Mouse (Mus musculus): Measurements from ENCODE around the gene Phf11c. TPM values are rescaled to one million over a fixed set of nuclear protein-coding genes. Genes with fewer than 3 reads are reported as not detected.
"Not testable (repeated sequence)": the region's sequence is repeated elsewhere in the genome, so short reads cannot be mapped to it uniquely, and the experiment has no call there.

Gene Phf11c
- total RNA-seq, 2 experiments from 2014 or later, result 4.6 to 9.0 TPM

- no peak for ATAC-seq (replicated peaks; ENCODE audit: low FRiP score, poor library complexity, severe bottlenecking)
Observed at GRCm38 (mm10) chr14:59339541-59339940, 55.6 kb downstream of the Phf11c start.

- not testable (repeated sequence) for ATAC-seq (replicated peaks; ENCODE audit: low FRiP score, poor library complexity, severe bottlenecking)
Observed at GRCm38 (mm10) chr14:59336056-59336455, 59.1 kb downstream of the Phf11c start.

Other genes with a start within 250 kb of the Phf11c start
- not detected in 2 replicates for gene Gm5142, start 216.6 kb downstream of the Phf11c start, total RNA-seq (2015; ENCODE audit: low replicate concordance)
- not detected in 2 replicates for gene Gm5142, start 216.6 kb downstream of the Phf11c start, total RNA-seq (2017; ENCODE audit: low replicate concordance)
- gene Rcbtb1, start 194.2 kb downstream of the Phf11c start, total RNA-seq (2015; ENCODE audit: low replicate concordance), result 9.7 and 13.0 TPM in 2 replicates
- gene Rcbtb1, start 194.2 kb downstream of the Phf11c start, total RNA-seq (2017; ENCODE audit: low replicate concordance), result 7.6 and 10.8 TPM in 2 replicates
- gene Gm6904, start 135.2 kb downstream of the Phf11c start, total RNA-seq (2015; ENCODE audit: low replicate concordance), result not detected in 2 replicates
- 3.0 TPM in 1 of 2 replicates, not detected in the other for gene Gm6904, start 135.2 kb downstream of the Phf11c start, total RNA-seq (2017; ENCODE audit: low replicate concordance)
- 6.5 TPM in 1 of 2 replicates, not detected in the other for gene Phf11a, start 97.9 kb downstream of the Phf11c start, total RNA-seq (2015; ENCODE audit: low replicate concordance)
- gene Phf11a, start 97.9 kb downstream of the Phf11c start, total RNA-seq (2017; ENCODE audit: low replicate concordance), result not detected in 2 replicates
- gene Phf11b, start 54.0 kb downstream of the Phf11c start, total RNA-seq (2015; ENCODE audit: low replicate concordance), result 5.0 and 10.5 TPM in 2 replicates
- 2.6 and 3.9 TPM in 2 replicates for gene Phf11b, start 54.0 kb downstream of the Phf11c start, total RNA-seq (2017; ENCODE audit: low replicate concordance)
- gene Phf11d, start 29.9 kb downstream of the Phf11c start, total RNA-seq (2015; ENCODE audit: low replicate concordance), result 3.2 TPM in 1 of 2 replicates, not detected in the other
- 2.7 and 3.1 TPM in 2 replicates for gene Phf11d, start 29.9 kb downstream of the Phf11c start, total RNA-seq (2017; ENCODE audit: low replicate concordance)
- 31.0 and 37.5 TPM in 2 replicates for gene Setdb2, start 45.5 kb upstream of the Phf11c start, total RNA-seq (2015; ENCODE audit: low replicate concordance)
- 16.6 and 26.7 TPM in 2 replicates for gene Setdb2, start 45.5 kb upstream of the Phf11c start, total RNA-seq (2017; ENCODE audit: low replicate concordance)
- gene Cab39l, start 45.6 kb upstream of the Phf11c start, total RNA-seq (2015; ENCODE audit: low replicate concordance), result 18.4 and 28.1 TPM in 2 replicates
- 17.4 and 31.6 TPM in 2 replicates for gene Cab39l, start 45.6 kb upstream of the Phf11c start, total RNA-seq (2017; ENCODE audit: low replicate concordance)
- 17.2 and 20.9 TPM in 2 replicates for gene Cdadc1, start 202.6 kb upstream of the Phf11c start, total RNA-seq (2015; ENCODE audit: low replicate concordance)
- 8.1 and 11.9 TPM in 2 replicates for gene Cdadc1, start 202.6 kb upstream of the Phf11c start, total RNA-seq (2017; ENCODE audit: low replicate concordance)
- not detected in 2 replicates for gene Shisa2, start 229.9 kb upstream of the Phf11c start, total RNA-seq (2015; ENCODE audit: low replicate concordance)
- not detected in 2 replicates for gene Shisa2, start 229.9 kb upstream of the Phf11c start, total RNA-seq (2017; ENCODE audit: low replicate concordance)

All from erythroid progenitor cell, adult 5-6 weeks (primary cell).